Mouse (Mus musculus): ENCODE data around the gene Lysmd1.
"Not testable (repeated sequence)": the region's sequence is repeated elsewhere in the genome, so short reads cannot be mapped to it uniquely, and the experiment has no call there.

Lysmd1 gene

DNA sequence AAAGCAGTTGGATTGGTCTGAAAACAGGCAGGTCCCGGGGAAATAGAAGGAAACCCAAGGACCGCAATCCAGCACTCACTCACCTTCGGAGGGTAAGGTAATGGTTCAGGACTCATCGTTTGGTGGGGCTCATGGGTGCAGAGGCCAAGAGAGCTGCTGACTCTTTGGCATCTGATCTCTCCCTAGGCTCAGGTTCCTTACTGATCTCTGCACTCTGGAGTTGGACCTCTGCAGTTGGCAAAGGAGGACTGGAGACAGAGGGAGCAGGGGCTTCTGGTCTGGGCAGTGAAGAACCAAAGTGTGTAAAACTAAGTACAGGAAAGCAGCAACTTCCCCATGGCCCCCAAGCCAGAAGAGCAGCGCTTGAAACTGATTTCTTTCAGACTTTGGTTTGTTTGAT is 3.8 kb upstream of the Lysmd1 start:
- POLR2A ChIA-PET = interaction anchor here in 2 of 4 experiments (2.1 to 3.8 kb wide), 2 partner anchors 10 kb away, joined by 9 to 13 read pairs; no protein-coding TSS in a partner anchor
- CTCF ChIA-PET = no interaction called here

GRCm38 (mm10) chr3:95132389-95132788 is 1.5 kb upstream of the Lysmd1 start:
- CTCF ChIA-PET = interaction anchor here in 3 of 4 experiments (0.6 to 1.7 kb wide), 8 partner anchors 8 to 318 kb away, joined by 3 to 7 read pairs (median 3); partner anchors contain the start of genes Tmod4 (in 1 of the 3), Tnfaip8l2 (in 1 of the 3) and Vps72 (in 1 of the 3)
- POLR2A ChIA-PET = interaction anchor here in 3 of 4 experiments (0.7 to 1.8 kb wide), 8 partner anchors 10 to 116 kb away, joined by 3 to 4 read pairs (median 3); partner anchors contain the start of genes Tnfaip8l2 (in 1 of the 3) and Zfp687 (in 1 of the 3)

DNA sequence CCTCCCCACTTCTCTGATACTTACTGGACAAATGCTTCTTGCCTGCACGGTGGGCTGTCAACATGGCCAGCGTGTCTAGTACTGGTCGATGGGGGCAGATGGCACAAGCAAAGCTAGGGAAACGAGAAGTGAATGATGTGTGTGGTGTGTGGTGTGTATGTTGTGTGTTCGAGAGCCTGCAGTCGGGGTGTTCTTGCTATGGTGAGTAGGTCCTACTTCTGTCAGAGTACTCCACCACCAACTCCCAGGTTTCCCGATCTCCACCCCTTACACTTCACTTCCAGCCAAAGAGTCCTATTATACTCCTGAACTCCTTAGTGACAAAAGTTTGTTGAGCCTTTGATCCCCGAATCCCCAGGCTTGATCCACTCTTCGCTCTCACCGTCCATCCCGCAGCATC is 712 bp upstream of the Lysmd1 start:
- POLR2A ChIA-PET = interaction anchor here in 2 of 4 experiments (0.9 to 1.8 kb wide), 7 partner anchors 9 to 117 kb away, joined by 3 to 4 read pairs (median 3); partner anchors contain the start of genes Tnfaip8l2 (in 1 of the 2) and Zfp687 (in 1 of the 2)
- CTCF ChIA-PET = interaction anchor here in 2 of 4 experiments (1.1 to 1.7 kb wide), 6 partner anchors 9 to 22 kb away, joined by 3 to 7 read pairs (median 3); partner anchors contain the start of genes Tmod4 (in 1 of the 2), Tnfaip8l2 (in 1 of the 2) and Vps72 (in 1 of the 2)

DNA sequence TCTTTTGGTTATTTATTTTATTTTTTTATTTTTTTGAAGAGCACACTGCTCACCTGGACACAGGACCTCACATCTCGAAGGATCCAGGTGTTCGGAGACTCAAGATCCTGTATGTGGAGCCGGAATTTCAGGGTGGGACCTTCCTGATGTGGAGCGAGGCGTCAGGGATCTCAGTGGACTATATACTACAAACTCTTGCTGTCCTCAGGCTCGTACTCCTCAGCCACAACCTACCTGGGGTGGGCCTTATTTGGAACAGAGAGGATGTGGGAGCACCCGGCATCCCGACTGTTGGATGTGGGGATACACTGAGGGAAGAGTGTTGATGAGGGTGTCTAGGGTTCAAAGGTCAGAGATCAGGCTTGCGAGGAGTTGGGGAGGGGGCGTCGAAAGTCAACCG is 245 bp downstream of the Lysmd1 start:
- CTCF ChIA-PET, POLR2A ChIA-PET: not testable (repeated sequence)

DNA sequence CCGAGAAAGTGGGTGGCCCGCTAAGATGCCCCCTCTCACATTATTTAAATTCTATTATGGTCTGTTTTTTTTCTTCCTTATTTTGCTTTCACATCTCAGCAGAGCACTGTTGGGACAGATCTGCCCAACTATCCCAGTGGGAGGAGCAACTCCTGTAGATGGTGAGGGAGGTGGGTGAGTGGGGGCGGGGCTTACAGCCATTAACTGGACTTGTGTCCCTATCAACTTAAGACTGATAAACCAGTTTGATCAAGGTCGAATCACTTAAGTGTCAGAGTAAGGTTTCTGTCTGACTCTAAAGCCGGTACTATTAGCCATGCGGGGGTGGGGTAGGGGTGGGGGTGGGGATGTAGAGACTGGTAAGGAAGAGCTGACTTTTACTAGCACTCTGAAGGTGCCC is 1.1 kb downstream of the Lysmd1 start:
- ChIA-PET CTCF (interaction anchor here in 1 of 4 experiments (0.5 kb wide), 1 partner anchor 81 kb away, joined by 8 read pairs; no protein-coding TSS in a partner anchor), POLR2A (interaction anchor here in 2 of 4 experiments (0.7 to 1.7 kb wide), 5 partner anchors 15 to 119 kb away, joined by 3 to 7 read pairs (median 3); partner anchors contain the start of genes Gabpb2 (in 1 of the 2) and Vps72 (in 1 of the 2))

DNA sequence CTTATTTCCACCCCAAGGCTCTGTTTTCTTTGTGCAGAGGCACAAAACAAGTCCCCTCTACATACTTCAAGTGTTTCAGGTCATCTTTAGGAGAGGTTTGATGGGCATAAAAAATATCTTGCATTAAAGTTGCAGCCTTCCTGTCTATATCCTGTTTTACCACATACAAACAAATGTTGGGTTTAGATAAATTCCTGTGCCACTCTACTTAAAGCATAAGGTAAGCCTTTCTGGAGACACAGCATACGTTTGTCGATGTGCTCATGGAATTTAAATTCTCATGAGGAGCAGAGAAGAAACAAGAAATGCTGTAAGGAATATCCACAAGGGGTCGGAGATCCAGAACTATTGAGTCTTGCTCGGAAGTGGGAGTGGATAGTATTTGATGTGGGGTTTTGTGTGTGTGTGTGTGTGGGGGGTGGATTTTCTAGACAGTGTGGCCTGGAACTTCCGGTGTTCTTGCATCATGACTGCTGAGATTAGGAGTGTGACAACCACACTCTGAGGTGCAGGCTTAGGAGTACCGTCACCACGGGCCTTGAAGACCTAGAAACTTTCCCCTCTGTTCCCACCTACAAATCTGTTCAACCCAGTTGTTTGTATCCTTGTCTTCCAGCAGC is 1.7 kb downstream of the Lysmd1 start:
- CTCF ChIA-PET = interaction anchor here in 1 of 4 experiments (0.5 kb wide), 1 partner anchor 82 kb away, joined by 8 read pairs; no protein-coding TSS in a partner anchor
- POLR2A ChIA-PET = interaction anchor here in 3 of 4 experiments (0.6 to 1.7 kb wide), 7 partner anchors 14 to 120 kb away, joined by 3 to 7 read pairs (median 3); partner anchors contain the start of genes Gabpb2 (in 1 of the 3) and Vps72 (in 1 of the 3)

DNA sequence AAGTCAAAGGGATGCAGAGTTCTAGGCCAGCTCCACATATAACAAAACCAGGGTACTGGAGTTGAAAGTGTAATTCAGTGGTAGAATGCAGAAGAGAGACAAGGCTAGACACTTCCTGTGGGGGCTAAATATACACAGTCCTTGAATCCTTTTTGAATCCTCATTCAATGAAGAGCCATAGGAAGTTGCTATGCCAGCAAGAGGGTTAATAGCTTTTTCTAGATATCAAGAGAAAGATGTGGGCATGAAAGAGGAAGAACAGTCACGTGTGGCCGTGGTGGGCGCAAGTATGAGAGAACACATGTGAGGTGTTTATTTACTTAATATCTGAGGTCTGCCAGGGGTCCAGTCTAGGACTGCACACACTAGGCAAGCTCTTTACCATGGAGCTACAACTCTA is 2.4 kb downstream of the Lysmd1 start:
- ChIA-PET POLR2A (interaction anchor here in 3 of 4 experiments (0.6 to 1.7 kb wide), 6 partner anchors 24 to 147 kb away, joined by 3 to 5 read pairs (median 4); partner anchors contain the start of gene Vps72 (in 1 of the 3)), CTCF (no interaction called here)

DNA sequence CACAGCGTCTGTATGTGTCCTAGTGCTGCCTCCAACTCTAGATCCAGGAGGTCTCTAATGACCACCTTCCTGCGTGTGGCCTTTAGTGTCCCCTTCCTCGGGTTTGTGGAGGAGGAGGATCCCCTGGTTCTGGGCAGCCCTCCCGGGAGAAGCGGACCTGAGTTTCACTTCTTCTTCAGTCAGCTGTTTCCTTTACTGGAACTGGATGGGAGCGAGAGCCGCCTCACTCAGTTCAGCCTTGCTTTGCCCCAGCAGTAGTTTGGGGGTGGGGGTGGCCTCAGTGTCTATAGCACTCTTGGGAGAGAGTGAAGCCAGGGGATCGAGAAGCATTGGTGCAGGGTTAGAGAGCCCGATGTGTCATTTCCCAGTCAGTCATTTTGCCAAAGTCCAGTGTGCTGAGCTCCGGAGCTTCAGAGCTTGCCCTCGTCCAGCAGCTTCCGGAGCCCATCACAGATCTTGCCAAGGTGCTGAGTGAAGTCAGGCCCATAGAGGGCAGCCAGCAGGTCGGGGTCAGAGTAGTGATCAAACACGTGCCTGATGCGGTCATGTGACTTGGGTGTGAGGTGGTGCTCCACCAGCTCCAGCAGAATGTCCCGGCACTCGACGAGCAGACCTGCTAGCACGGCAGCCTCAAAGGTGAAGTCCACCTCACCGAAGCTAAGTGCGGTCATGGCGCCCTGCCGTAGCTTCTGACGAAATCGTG is 5.8 kb downstream of the Lysmd1 start:
- CTCF ChIA-PET = interaction anchor here in 2 of 4 experiments (0.7 to 1.9 kb wide), 14 partner anchors 11 to 124 kb away, joined by 3 to 9 read pairs (median 4); partner anchors contain the start of genes Gabpb2 (in 1 of the 2), Sema6c (in 1 of the 2), Tmod4 (in 1 of the 2) and Vps72 (in 1 of the 2)
- POLR2A ChIA-PET = interaction anchor here (0.6 to 2.9 kb wide), 47 partner anchors 11 to 171 kb away, joined by 3 to 18 read pairs (median 4); partner anchors contain the start of genes Pip5k1a (in 3 of the 4), Sema6c (in 3 of the 4), Gabpb2 (in 2 of the 4) and Vps72 (in 2 of the 4)

- CTCF ChIA-PET = interaction anchor here in 3 of 4 experiments (0.6 to 1.9 kb wide), 14 partner anchors 12 to 124 kb away, joined by 3 to 9 read pairs (median 4); partner anchors contain the start of genes Gabpb2 (in 1 of the 3), Sema6c (in 1 of the 3), Tmod4 (in 1 of the 3) and Vps72 (in 1 of the 3)
Observed at GRCm38 (mm10) chr3:95140289-95140595, 6.4 kb downstream of the Lysmd1 start.

DNA sequence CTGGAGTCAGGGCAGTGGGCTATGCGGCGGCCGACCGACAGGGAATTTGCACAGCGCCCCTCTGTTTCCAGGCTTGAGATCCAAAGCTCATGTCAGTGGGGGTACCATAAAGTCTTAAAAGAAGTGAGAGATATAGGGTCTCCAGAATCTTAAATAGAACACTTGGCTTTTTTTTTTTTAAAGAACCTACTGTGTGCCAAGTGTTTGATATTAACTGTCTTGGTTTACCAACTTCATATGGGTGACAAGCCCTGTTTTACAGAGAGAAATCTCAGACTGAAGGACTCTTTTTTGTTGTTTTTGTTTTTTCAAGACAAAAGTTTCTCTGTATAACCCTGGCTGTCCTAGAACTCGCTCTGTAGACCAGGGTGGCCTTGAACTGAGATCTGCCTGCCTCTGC is 6.9 kb downstream of the Lysmd1 start:
- POLR2A ChIA-PET = interaction anchor here in 2 of 4 experiments (0.5 to 2.9 kb wide), 33 partner anchors 11 to 170 kb away, joined by 3 to 18 read pairs (median 4); partner anchors contain the start of genes Gabpb2 (in 2 of the 2), Tmod4 (in 2 of the 2), Vps72 (in 2 of the 2) and Pip5k1a (in 1 of the 2)

More at GRCm38 (mm10) chr3:95140289-95140595, 6.4 kb downstream of the Lysmd1 start:
- POLR2A ChIA-PET = interaction anchor here (0.5 to 2.9 kb wide), 48 partner anchors 11 to 171 kb away, joined by 3 to 18 read pairs (median 4); partner anchors contain the start of genes Pip5k1a (in 3 of the 4), Sema6c (in 3 of the 4), Gabpb2 (in 2 of the 4) and Tmod4 (in 2 of the 4)

GRCm38 (mm10) chr3:95141474-95141873 is 7.6 kb downstream of the Lysmd1 start:
- POLR2A ChIA-PET = interaction anchor here in 3 of 4 experiments (0.8 to 2.9 kb wide), 15 partner anchors 13 to 143 kb away, joined by 3 to 18 read pairs (median 5); partner anchors contain the start of genes Sema6c (in 3 of the 3), Gabpb2 (in 1 of the 3), Tmod4 (in 1 of the 3) and Vps72 (in 1 of the 3)
- CTCF ChIA-PET = interaction anchor here in 3 of 4 experiments (1.1 to 2.0 kb wide), 6 partner anchors 11 to 75 kb away, joined by 3 to 10 read pairs (median 6); no protein-coding TSS in a partner anchor

More for the DNA sequence above, 6.9 kb downstream of the Lysmd1 start:
- CTCF ChIA-PET = interaction anchor here in 3 of 4 experiments (0.6 to 1.9 kb wide), 9 partner anchors 12 to 123 kb away, joined by 3 to 9 read pairs (median 4); partner anchors contain the start of genes Sema6c (in 1 of the 3), Tmod4 (in 1 of the 3) and Vps72 (in 1 of the 3)

DNA sequence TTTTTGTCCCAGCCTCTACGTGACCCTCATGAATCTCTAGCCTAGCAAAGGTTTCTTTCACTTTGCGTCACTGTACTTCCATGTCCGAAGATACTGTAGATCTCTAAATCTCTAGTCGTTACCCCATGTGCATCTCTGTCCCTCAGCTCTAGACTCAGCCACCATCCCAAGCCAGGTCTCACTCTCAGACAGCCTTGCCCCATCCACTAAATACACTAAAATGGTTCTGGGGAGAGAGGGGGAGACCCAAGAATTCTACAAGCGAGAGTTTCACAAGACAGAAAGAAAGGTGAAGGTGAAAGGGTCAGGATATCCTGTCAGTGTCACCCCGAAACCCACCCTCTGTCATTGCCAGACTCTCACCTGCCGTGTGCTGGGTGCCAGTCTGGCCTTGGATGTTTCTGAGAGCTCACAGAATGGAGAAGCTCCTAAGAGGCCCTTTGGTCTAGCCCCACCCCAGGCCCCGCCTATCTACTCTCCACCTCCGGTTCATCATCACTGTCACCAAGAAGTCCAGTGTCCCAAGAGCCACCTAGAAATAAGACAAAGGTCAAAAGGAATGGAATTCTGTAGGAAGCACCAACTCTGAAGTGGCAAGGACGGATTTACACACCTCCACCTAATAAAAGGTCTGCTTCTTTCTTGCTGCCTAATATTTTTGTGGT is 8.2 kb downstream of the Lysmd1 start, which contains the start of gene Tnfaip8l2:
Tnfaip8l2 (minus strand) TSS at position 409 of the 665 bp plus-strand sequence.
- CTCF ChIA-PET = interaction anchor here (0.6 to 2.0 kb wide), 38 partner anchors 9 to 290 kb away, joined by 3 to 13 read pairs (median 5); partner anchors contain the start of genes Gabpb2 (in 1 of the 4), Gm128 (in 1 of the 4), Sema6c (in 1 of the 4) and Tmod4 (in 1 of the 4)
- POLR2A ChIA-PET = interaction anchor here in 3 of 4 experiments (0.5 to 2.9 kb wide), 28 partner anchors 10 to 612 kb away, joined by 3 to 14 read pairs (median 4); partner anchors contain the start of genes Sema6c (in 3 of the 3), Gabpb2 (in 1 of the 3), Tmod4 (in 1 of the 3) and Vps72 (in 1 of the 3)

DNA sequence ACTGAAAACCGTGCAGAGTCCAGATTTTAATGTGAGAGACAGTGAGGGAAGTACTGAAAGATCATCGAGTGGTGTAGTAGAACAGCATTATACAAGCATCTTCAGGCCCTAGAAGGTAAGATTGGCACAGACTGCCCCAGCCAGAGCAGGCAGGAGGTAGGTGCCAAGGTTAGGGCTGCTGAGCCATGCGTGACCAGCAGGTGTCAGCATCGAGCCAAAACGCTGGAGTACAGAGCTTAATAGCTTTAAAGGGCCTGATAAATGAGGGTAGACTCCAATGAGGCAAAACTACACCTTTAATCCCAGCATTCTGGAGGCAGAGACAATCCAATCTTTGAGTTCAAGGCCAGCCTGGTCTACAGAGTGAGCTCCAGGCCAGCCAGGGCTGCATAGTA is 8.7 kb downstream of the Lysmd1 start:
- CTCF ChIA-PET = interaction anchor here (0.5 to 2.0 kb wide), 54 partner anchors 9 to 446 kb away, joined by 3 to 13 read pairs (median 4); partner anchors contain the start of genes Sema6c (in 2 of the 4), Gabpb2 (in 1 of the 4), Gm128 (in 1 of the 4) and Golph3l (in 1 of the 4)
- POLR2A ChIA-PET = interaction anchor here in 3 of 4 experiments (0.5 to 1.9 kb wide), 22 partner anchors 10 to 612 kb away, joined by 3 to 7 read pairs (median 4); partner anchors contain the start of genes Sema6c (in 2 of the 3), Gabpb2 (in 1 of the 3), Vps72 (in 1 of the 3) and Zfp687 (in 1 of the 3)

DNA sequence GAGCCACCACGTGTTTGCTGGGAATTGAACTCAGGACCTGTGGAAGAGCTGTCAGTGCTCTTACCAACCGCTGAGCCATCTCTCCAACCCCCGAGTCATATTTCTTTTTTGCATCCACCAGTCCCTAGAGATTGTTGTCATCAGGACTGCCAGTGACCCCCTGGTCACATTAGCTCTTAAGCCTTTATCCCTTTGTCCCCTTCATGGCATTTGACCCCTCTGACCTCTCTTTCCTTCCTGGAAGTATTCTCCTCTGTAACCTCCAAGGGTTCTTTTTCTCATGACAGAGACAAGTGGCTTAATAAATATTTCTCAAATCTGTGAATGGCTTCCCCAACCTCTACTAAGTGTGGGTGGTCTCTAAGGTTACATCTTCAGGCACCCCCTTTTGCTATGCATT is 14.0 kb downstream of the Lysmd1 start:
- CTCF ChIA-PET = interaction anchor here in 1 of 4 experiments (0.5 to 1.0 kb wide), 2 partner anchors 23 to 156 kb away, joined by 3 to 4 read pairs; partner anchors contain the start of gene Tmod4
- POLR2A ChIA-PET = interaction anchor here in 2 of 4 experiments (0.7 to 1.8 kb wide), 3 partner anchors 27 to 94 kb away, joined by 3 to 4 read pairs (median 4); partner anchors contain the start of gene Vps72 (in 1 of the 2)

- POLR2A ChIA-PET = interaction anchor here in 1 of 4 experiments (0.6 kb wide), 1 partner anchor 305 kb away, joined by 5 read pairs; no protein-coding TSS in a partner anchor
- CTCF ChIA-PET = no interaction called here
Observed at GRCm38 (mm10) chr3:95153874-95154273, 20.0 kb downstream of the Lysmd1 start.

GRCm38 (mm10) chr3:95159511-95159986 is 25.7 kb downstream of the Lysmd1 start:
- CTCF ChIA-PET = interaction anchor here (0.6 to 2.1 kb wide), 11 partner anchors 9 to 151 kb away, joined by 3 to 13 read pairs (median 4); partner anchors contain the start of genes Gabpb2 (in 1 of the 4), Tmod4 (in 1 of the 4) and Tnfaip8l2 (in 1 of the 4)
- POLR2A ChIA-PET = interaction anchor here in 3 of 4 experiments (0.6 to 7.5 kb wide), 37 partner anchors 9 to 465 kb away, joined by 3 to 107 read pairs (median 4); partner anchors contain the start of genes Tnfaip8l2 (in 3 of the 3), Bnipl (in 1 of the 3), Ensa (in 1 of the 3) and Gabpb2 (in 1 of the 3)
